Mouse (Mus musculus): ENCODE measurements around the gene U2af2.

- TF ChIP-seq CTCF (IDR thresholded peaks at IDR 0.05; ENCODE audit: extremely low read depth, insufficient read length, insufficient replicate concordance, low read depth, low read length) (no peak), POLR2A (IDR thresholded peaks at IDR 0.05; ENCODE audit: low read depth, low read length) (peak; percentile 77)
Observed at GRCm38 (mm10) chr7:5038109-5038732, 23.7 kb upstream of the U2af2 start, which contains the start of gene Zfp784.

All from small intestine, adult 2 months (tissue).